Mouse (Mus musculus): Measurements from ENCODE around the gene Tmem156. TPM values are rescaled to one million over a fixed set of nuclear protein-coding genes. Genes with fewer than 3 reads are reported as not detected.

Gene Tmem156
- not detected for polyA plus RNA-seq (2021)

DNA sequence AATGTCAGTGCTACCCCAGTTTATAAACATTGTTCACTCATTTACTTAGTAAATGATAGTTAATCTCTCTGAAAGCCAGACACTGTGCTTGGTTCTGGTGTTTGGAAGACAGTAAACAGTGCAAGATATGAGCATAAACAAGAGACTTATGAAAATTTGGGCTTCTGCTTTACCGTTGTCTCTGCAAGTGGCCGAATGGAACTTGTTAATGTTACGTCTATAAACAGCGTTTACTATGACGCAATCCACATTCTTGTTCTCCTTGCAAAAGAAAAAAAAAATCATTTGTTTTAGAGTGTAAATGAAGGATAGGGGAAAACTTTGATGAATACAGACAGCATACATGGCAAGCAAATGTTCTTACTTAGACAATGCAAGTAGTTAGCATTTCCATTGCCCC is at the start of gene Tmem156:
Gene Tmem156 (minus strand): TSS at position 212 of the 400 bp plus-strand sequence.
- DNase-seq (ENCODE audit: low read depth, low spot score) (no peak), ATAC-seq (no peak)
- ChIA-PET POLR2A (no interaction called here), CTCF (no interaction called here)
- in situ Hi-C loops (cut with MboI; ENCODE audit: low pct_unique_long_range_greater_than_20kb): no loop called here
- no peak for TF ChIP-seq CTCF (IDR thresholded peaks at IDR 0.05)
- H3K27me3 ChIP-seq: no peaks in the 10 kb centered on the region

DNA sequence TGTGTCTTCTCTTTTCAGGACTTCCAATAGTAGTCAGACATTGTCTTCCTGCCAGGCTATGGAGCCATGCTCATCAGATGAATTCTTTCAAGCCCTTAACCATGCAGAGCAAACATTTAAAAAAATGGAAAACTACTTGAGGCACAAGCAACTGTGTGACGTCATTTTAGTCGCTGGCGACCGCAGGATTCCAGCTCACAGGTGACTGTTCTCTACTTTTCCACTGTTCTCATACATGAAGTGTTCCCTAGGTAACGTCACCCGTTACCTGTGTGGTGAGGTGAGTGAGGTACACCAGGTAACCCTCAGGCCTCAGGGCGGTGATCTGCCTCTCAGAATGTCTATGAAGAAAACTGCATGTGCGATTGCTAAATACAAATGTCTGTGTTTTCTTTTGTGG is 49.3 kb upstream of the Tmem156 start:
- CTCF ChIA-PET: interaction anchor here (0.9 kb wide), 1 partner anchor 12 kb away, joined by 3 read pairs; no protein-coding TSS in a partner anchor
- no peak for DNase-seq (ENCODE audit: low read depth, low spot score)

GRCm38 (mm10) chr5:65137073-65137472 is 45.1 kb upstream of the Tmem156 start:
- TF ChIP-seq CTCF (IDR thresholded peaks at IDR 0.05): no peak
- H3K27me3 ChIP-seq: no peaks in the 10 kb centered on the region
- no peak for ATAC-seq
- POLR2A ChIA-PET: no interaction called here
- no peak for DNase-seq (ENCODE audit: low read depth, low spot score)
- CTCF ChIA-PET: interaction anchor here (1.3 kb wide), 1 partner anchor 22 kb away, joined by 3 read pairs; no protein-coding TSS in a partner anchor
- in situ Hi-C loops (cut with MboI; ENCODE audit: low pct_unique_long_range_greater_than_20kb): no loop called here

More for the DNA sequence above, 49.3 kb upstream of the Tmem156 start:
- POLR2A ChIA-PET: no interaction called here
- in situ Hi-C loops (cut with MboI; ENCODE audit: low pct_unique_long_range_greater_than_20kb): no loop called here
- ATAC-seq: no peak
- no peak for TF ChIP-seq CTCF (IDR thresholded peaks at IDR 0.05)
- H3K27me3 ChIP-seq: no peaks in the 10 kb centered on the region

DNA sequence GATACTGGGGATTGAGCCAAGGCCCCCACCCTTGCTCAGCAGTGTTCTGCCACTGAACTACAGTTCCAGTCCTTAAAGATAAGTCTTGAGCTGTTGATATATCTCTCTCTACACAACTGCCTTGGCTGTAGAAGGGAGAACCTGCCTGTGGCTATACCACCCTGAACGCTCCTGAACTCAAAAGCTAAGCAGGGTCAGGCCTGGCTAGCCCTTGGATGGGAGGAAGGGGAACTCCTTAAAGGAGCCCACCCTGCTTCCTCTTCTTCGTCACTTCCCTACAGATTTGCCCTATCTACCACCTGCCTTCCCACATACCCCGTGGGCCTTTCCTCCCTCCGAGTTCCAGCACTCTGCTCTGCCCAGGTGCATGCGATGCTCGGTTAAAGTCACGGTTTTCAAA is 44.2 kb upstream of the Tmem156 start:
- POLR2A ChIA-PET: interaction anchor here (0.5 kb wide), 1 partner anchor 260 kb away, joined by 3 read pairs; no protein-coding TSS in a partner anchor

GRCm38 (mm10) chr5:65131211-65131879 is 39.4 kb upstream of the Tmem156 start:
- TF ChIP-seq CTCF (IDR thresholded peaks at IDR 0.05): no peak

More for the DNA sequence above, 44.2 kb upstream of the Tmem156 start:
- no peaks in the 10 kb centered on the region for H3K27me3 ChIP-seq
- CTCF ChIA-PET: interaction anchor here (1.3 to 1.4 kb wide), 2 partner anchors 11 to 21 kb away, joined by 3 to 4 read pairs; no protein-coding TSS in a partner anchor
- ATAC-seq (no peak), DNase-seq (ENCODE audit: low read depth, low spot score) (no peak)
- in situ Hi-C loops (cut with MboI; ENCODE audit: low pct_unique_long_range_greater_than_20kb): no loop called here
- TF ChIP-seq CTCF (IDR thresholded peaks at IDR 0.05): no peak

GRCm38 (mm10) chr5:65130528-65131210 is 38.7 kb upstream of the Tmem156 start:
- DNase-seq (ENCODE audit: low read depth, low spot score) (no peak), ATAC-seq (no peak)
- in situ Hi-C loops (cut with MboI; ENCODE audit: low pct_unique_long_range_greater_than_20kb): no loop called here
- TF ChIP-seq CTCF (IDR thresholded peaks at IDR 0.05): no peak
- H3K27me3 ChIP-seq: no peaks in the 10 kb centered on the region
- POLR2A ChIA-PET: no interaction called here
- CTCF ChIA-PET: no interaction called here

More at GRCm38 (mm10) chr5:65131211-65131879, 39.4 kb upstream of the Tmem156 start:
- H3K27me3 ChIP-seq: no peaks in the 10 kb centered on the region
- POLR2A ChIA-PET: no interaction called here
- in situ Hi-C loops (cut with MboI; ENCODE audit: low pct_unique_long_range_greater_than_20kb): no loop called here
- DNase-seq (ENCODE audit: low read depth, low spot score) (no peak), ATAC-seq (no peak)
- CTCF ChIA-PET: no interaction called here

DNA sequence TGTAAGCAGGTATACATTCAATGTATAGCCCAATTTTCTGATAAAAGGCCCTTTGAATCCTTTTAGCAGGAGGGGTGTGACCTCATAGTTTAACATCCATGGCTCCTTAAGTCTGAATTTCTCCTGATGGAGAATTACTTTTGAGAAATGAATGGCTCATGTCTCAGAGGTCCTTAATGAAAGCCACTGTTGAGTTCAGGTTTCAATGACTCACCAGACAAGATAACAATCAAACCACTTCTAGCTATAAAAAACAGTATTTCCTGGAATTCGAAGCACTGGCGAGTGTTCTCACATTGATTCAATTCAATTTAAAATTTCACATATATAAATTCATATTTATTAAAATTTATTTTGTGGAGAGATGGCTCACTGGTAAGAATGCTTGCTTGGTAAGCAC is 36.5 kb upstream of the Tmem156 start:
- TF ChIP-seq CTCF (IDR thresholded peaks at IDR 0.05): no peak
- H3K27me3 ChIP-seq: no peaks in the 10 kb centered on the region
- ATAC-seq: no peak
- in situ Hi-C loops (cut with MboI; ENCODE audit: low pct_unique_long_range_greater_than_20kb): no loop called here
- no peak for DNase-seq (ENCODE audit: low read depth, low spot score)
- ChIA-PET POLR2A (interaction anchor here (1.3 kb wide), 1 partner anchor 8 kb away, joined by 3 read pairs; no protein-coding TSS in a partner anchor), CTCF (interaction anchor here (0.9 to 1.7 kb wide), 5 partner anchors 10 to 49 kb away, joined by 3 to 6 read pairs (median 3); no protein-coding TSS in a partner anchor)

GRCm38 (mm10) chr5:65126137-65126536 is 34.2 kb upstream of the Tmem156 start:
- ChIA-PET POLR2A (no interaction called here), CTCF (interaction anchor here (1.4 kb wide), 1 partner anchor 10 kb away, joined by 4 read pairs; no protein-coding TSS in a partner anchor)
- DNase-seq (ENCODE audit: low read depth, low spot score): no peak
- no peak for TF ChIP-seq CTCF (IDR thresholded peaks at IDR 0.05)
- no peak for ATAC-seq
- no peaks in the 10 kb centered on the region for H3K27me3 ChIP-seq
- in situ Hi-C loops (cut with MboI; ENCODE audit: low pct_unique_long_range_greater_than_20kb): no loop called here

- in situ Hi-C loops (cut with MboI; ENCODE audit: low pct_unique_long_range_greater_than_20kb): no loop called here
- ChIA-PET POLR2A (no interaction called here), CTCF (no interaction called here)
- H3K27me3 ChIP-seq: no peaks in the 10 kb centered on the region
- no peak for DNase-seq (ENCODE audit: low read depth, low spot score)
- no peak for ATAC-seq
- TF ChIP-seq CTCF (IDR thresholded peaks at IDR 0.05): no peak
Observed at GRCm38 (mm10) chr5:65122616-65123015, 30.7 kb upstream of the Tmem156 start.

DNA sequence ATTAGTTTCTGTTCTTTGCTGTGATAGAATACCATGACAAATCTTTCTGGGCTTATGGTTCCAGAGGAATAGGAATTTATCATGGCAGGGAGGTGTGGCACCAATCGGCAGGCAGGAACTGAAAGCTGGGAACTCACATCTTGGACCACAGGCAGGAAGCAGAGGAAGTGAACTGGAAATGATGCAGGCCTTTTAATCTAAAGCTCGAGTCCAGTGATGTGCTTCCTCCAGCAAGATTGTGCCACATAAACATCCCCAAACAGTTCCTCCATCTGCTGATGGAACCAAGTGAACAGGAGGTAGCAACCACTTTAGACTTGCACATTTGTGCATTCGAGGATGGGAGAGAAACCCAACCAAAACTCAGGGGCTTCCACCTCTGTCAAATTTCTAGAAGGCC is 28.0 kb upstream of the Tmem156 start:
- TF ChIP-seq CTCF (IDR thresholded peaks at IDR 0.05): no peak
- DNase-seq (ENCODE audit: low read depth, low spot score): no peak
- in situ Hi-C loops (cut with MboI; ENCODE audit: low pct_unique_long_range_greater_than_20kb): no loop called here
- no peaks in the 10 kb centered on the region for H3K27me3 ChIP-seq
- ATAC-seq: no peak
- POLR2A ChIA-PET: interaction anchor here (1.5 to 1.7 kb wide), 2 partner anchors 9 to 11 kb away, joined by 3 to 4 read pairs; no protein-coding TSS in a partner anchor
- CTCF ChIA-PET: interaction anchor here (1.3 to 1.8 kb wide), 3 partner anchors 9 to 51 kb away, joined by 3 to 5 read pairs (median 3); no protein-coding TSS in a partner anchor

- no peaks in the 10 kb centered on the region for H3K27me3 ChIP-seq
- CTCF ChIA-PET: interaction anchor here (1.3 to 1.8 kb wide), 3 partner anchors 8 to 52 kb away, joined by 3 to 5 read pairs (median 3); no protein-coding TSS in a partner anchor
- POLR2A ChIA-PET: interaction anchor here (1.5 to 1.7 kb wide), 2 partner anchors 10 kb away, joined by 3 to 4 read pairs; no protein-coding TSS in a partner anchor
- ATAC-seq (no peak), DNase-seq (ENCODE audit: low read depth, low spot score) (no peak)
- TF ChIP-seq CTCF (IDR thresholded peaks at IDR 0.05): no peak
- in situ Hi-C loops (cut with MboI; ENCODE audit: low pct_unique_long_range_greater_than_20kb): no loop called here
Observed at GRCm38 (mm10) chr5:65119495-65119894, 27.6 kb upstream of the Tmem156 start.
